Mouse (Mus musculus) stomach, embryonic 14.5 days (tissue): ENCODE measurements at regions not wholly inside any gene's neighbourhood (a gene's known extent, or its start where the extent isn't known, plus 50 kb on each side); places are given as distances from the start of the nearest gene placed in this dataset.

Source experiments
- ATAC-seq: fragments of 200-750 bp; cut with Nextera tagmentation; 2 replicates; pipeline ENCODE4 v1.8.0; 2017; ENCODE audit warnings: low read depth, moderate TSS enrichment; ENCODE audit not compliant: insufficient number of reproducible peaks, insufficient read depth, low FRiP score
- H3K27ac ChIP-seq: fragments of 300-500 bp; sonication (generic); 2 replicates; pipeline ENCODE4 v1.5.1; 2014; ENCODE audit warnings: mild to moderate bottlenecking, low read length, moderate library complexity, mixed read lengths
- H3K27me3 ChIP-seq: fragments of 300-500 bp; sonication (generic); 2 replicates; pipeline ENCODE4 v1.6.1; 2014; ENCODE audit warnings: low read length, control low read depth, mixed read lengths; ENCODE audit not compliant: control insufficient read depth, insufficient read depth
- H3K36me3 ChIP-seq: fragments of 300-500 bp; sonication (generic); 2 replicates; pipeline ENCODE4 v1.6.1; 2014; ENCODE audit warnings: mild to moderate bottlenecking, control low read depth, low read length, moderate library complexity, mixed read lengths; ENCODE audit not compliant: control insufficient read depth, insufficient read depth
- H3K4me1 ChIP-seq: fragments of 300-500 bp; sonication (generic); 2 replicates; pipeline ENCODE4 v1.6.1; 2014; ENCODE audit warnings: low read length, control low read depth, mixed read lengths; ENCODE audit not compliant: control insufficient read depth, insufficient read depth
- H3K4me2 ChIP-seq: fragments of 300-500 bp; sonication (generic); replicated peaks from 2 replicates; pipeline ENCODE4 v1.6.1; 2014; ENCODE audit warnings: low read depth, low read length, control low read depth
- H3K4me3 ChIP-seq: fragments of 300-500 bp; sonication (generic); 2 replicates; pipeline ENCODE4 v1.5.1; 2014; ENCODE audit warnings: low read depth, low read length, control low read depth
- H3K9ac ChIP-seq: fragments of 300-500 bp; sonication (generic); replicated peaks from 2 replicates; pipeline ENCODE4 v1.6.1; 2014; ENCODE audit warnings: low read depth, mild to moderate bottlenecking, control low read depth, low read length, moderate library complexity, mixed read lengths
- H3K9me3 ChIP-seq: fragments of 300-500 bp; sonication (generic); 2 replicates; pipeline ENCODE4 v1.6.1; 2016; ENCODE audit warnings: low read depth, low read length, control low read depth; ENCODE audit not compliant: control insufficient read depth
- WGBS: fragments of 180-500 bp; shearing (Covaris S2); extraction: QIAGEN DNeasy Blood & Tissue Kit; methylation state at CpG from one replicate; pipeline ENCODE4 v1.1.7; 2014; 5-methylcytosine and 5-hydroxymethylcytosine counted together

DNA sequence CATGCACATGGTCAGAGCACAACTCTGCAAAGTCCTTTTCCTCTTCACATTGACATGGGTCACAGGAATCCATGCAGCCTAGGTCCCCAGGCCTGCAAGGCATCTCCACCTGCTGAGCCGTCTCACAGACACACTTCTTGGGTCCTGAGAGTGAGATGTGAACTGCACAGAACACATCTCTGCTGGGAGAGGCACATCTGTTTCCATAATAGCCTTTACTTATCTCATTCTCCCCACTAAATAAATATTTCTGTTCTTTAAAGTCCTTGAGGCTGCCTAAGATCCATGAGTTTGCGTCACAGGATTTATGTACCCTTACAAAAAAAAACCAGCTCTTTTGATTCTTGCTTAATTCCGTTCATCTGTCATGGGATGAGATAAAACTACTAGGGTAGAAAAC is 67.2 kb upstream of the Dapk1 start:
- ATAC-seq, result no peak
- Histone ChIP-seq H3K4me3 (no peak overlapping the region), H3K27me3 (no peaks in the 10 kb centered on the region), H3K36me3 (no peaks in the 10 kb centered on the region), H3K9me3 (no peaks in the 10 kb centered on the region), H3K4me2 (no peak overlapping the region), H3K9ac (no peak overlapping the region), H3K4me1 (no peaks in the 10 kb centered on the region), H3K27ac (no peak overlapping the region)
- 26% methylated on average over 3 of the region's 3 CpGs for WGBS

GRCm38 (mm10) chr13:60535045-60535444 is 66.7 kb upstream of the Dapk1 start:
- Histone ChIP-seq H3K9ac (no peak overlapping the region), H3K9me3 (no peaks in the 10 kb centered on the region), H3K27ac (no peak overlapping the region), H3K27me3 (no peaks in the 10 kb centered on the region), H3K36me3 (no peaks in the 10 kb centered on the region), H3K4me3 (no peak overlapping the region), H3K4me2 (no peak overlapping the region), H3K4me1 (no peaks in the 10 kb centered on the region)
- 68% methylated on average over 7 of the region's 7 CpGs for WGBS
- ATAC-seq, result no peak

- ATAC-seq, result no peak
- 89% methylated on average over 5 of the region's 5 CpGs for WGBS
Measured at GRCm38 (mm10) chr13:60536725-60537124, 65.0 kb upstream of the Dapk1 start.

DNA sequence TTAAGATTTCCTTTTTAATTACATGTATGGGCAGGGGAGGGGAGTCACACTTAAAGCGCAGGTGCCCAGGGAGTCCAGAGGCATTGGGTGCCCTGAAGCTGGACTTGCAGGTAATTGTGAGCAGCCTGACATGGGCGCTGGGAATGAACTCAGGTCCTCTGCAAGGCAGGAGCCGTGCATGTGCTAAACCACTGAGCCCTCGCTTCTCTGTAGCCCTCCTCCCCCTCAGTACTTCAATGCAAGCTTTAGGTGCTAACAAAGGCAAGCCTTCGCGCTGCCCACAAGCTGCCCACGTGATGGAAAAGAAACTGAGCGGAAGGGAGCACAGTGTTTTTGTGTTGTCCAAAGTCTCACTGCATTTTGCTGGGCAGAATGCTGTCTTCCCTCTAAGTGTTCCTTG is 63.6 kb upstream of the Dapk1 start:
- Histone ChIP-seq H3K4me1 (no peaks in the 10 kb centered on the region), H3K9me3 (no peaks in the 10 kb centered on the region), H3K27me3 (no peaks in the 10 kb centered on the region), H3K4me3 (no peak overlapping the region), H3K36me3 (no peaks in the 10 kb centered on the region), H3K4me2 (no peak overlapping the region), H3K27ac (no peak overlapping the region), H3K9ac (no peak overlapping the region)
- 56% methylated on average over 8 of the region's 8 CpGs for WGBS
- no peak for ATAC-seq

More at GRCm38 (mm10) chr13:60536725-60537124, 65.0 kb upstream of the Dapk1 start:
- Histone ChIP-seq H3K9me3 (no peaks in the 10 kb centered on the region), H3K4me2 (no peak overlapping the region), H3K36me3 (no peaks in the 10 kb centered on the region), H3K4me3 (no peak overlapping the region), H3K27me3 (no peaks in the 10 kb centered on the region), H3K9ac (no peak overlapping the region), H3K27ac (no peak overlapping the region), H3K4me1 (no peaks in the 10 kb centered on the region)

GRCm38 (mm10) chr13:60541165-60541564 is 60.6 kb upstream of the Dapk1 start:
- ATAC-seq, result no peak
- Histone ChIP-seq H3K4me2 (no peak overlapping the region), H3K9ac (no peak overlapping the region), H3K27ac (no peak overlapping the region), H3K27me3 (no peaks in the 10 kb centered on the region), H3K4me3 (no peak overlapping the region), H3K4me1 (no peaks in the 10 kb centered on the region), H3K36me3 (no peaks in the 10 kb centered on the region), H3K9me3 (no peaks in the 10 kb centered on the region)
- WGBS, result 93% methylated on average over 5 of the region's 5 CpGs

- H3K9me3 ChIP-seq, result no peaks in the 10 kb centered on the region
- ATAC-seq, result no peak
- H3K9ac ChIP-seq, result no peak overlapping the region
- 58% methylated on average over 3 of the region's 3 CpGs for WGBS
- H3K36me3 ChIP-seq, result no peaks in the 10 kb centered on the region
- H3K4me1 ChIP-seq, result no peaks in the 10 kb centered on the region
- H3K27ac ChIP-seq, result no peak overlapping the region
- no peaks in the 10 kb centered on the region for H3K27me3 ChIP-seq
- H3K4me2 ChIP-seq, result no peak overlapping the region
- no peak overlapping the region for H3K4me3 ChIP-seq
Measured at GRCm38 (mm10) chr13:60544363-60544762, 57.4 kb upstream of the Dapk1 start.

- ATAC-seq, result no peak
- H3K4me2 ChIP-seq, result no peak overlapping the region
- 76% methylated on average over 2 of the region's 2 CpGs for WGBS
- no peaks in the 10 kb centered on the region for H3K4me1 ChIP-seq
- H3K36me3 ChIP-seq, result no peaks in the 10 kb centered on the region
- H3K9ac ChIP-seq, result no peak overlapping the region
- no peak overlapping the region for H3K27ac ChIP-seq
- no peaks in the 10 kb centered on the region for H3K27me3 ChIP-seq
- no peaks in the 10 kb centered on the region for H3K9me3 ChIP-seq
- no peak overlapping the region for H3K4me3 ChIP-seq
Measured at GRCm38 (mm10) chr13:60545999-60546733, 55.6 kb upstream of the Dapk1 start.
